Mouse (Mus musculus) small intestine, adult 2 months (tissue): ENCODE measurements around the gene Card11.

Source experiments
- CTCF ChIP-seq: fragments of 200-500 bp; IDR thresholded peaks from 2 replicates; pipeline ENCODE4 v1.5.1; 2012; ENCODE audit warnings: low read depth, mild to moderate bottlenecking, control low read depth, inconsistent platforms, low read length, moderate library complexity, mixed read lengths; ENCODE audit not compliant: insufficient replicate concordance, insufficient read length; ENCODE audit errors: extremely low read depth
- POLR2A ChIP-seq: fragments of 200-500 bp; IDR thresholded peaks from 2 replicates; pipeline ENCODE4 v1.6.1; 2012; ENCODE audit warnings: low read depth, mild to moderate bottlenecking, control low read depth, inconsistent platforms, low read length, moderate library complexity

GRCm38 (mm10) chr5:140948009-140948408, 52.4 kb downstream of the Card11 start:
- TF ChIP-seq POLR2A = no peak
- no peak for TF ChIP-seq CTCF
